Mouse (Mus musculus): Measurements from ENCODE around the gene Prkcz.

GRCm38 (mm10) chr4:155318266-155318665, 42.9 kb downstream of the Prkcz start:
- TF ChIP-seq CTCF (IDR thresholded peaks at IDR 0.05; ENCODE audit: extremely low read depth, insufficient read length, insufficient replicate concordance, low read depth, low read length): no peak
- TF ChIP-seq POLR2A (IDR thresholded peaks at IDR 0.05; ENCODE audit: low read depth, low read length): no peak
